Mouse (Mus musculus): ENCODE results near the gene Ankrd10. TPM values are rescaled to one million over a fixed set of nuclear protein-coding genes. Genes with fewer than 3 reads are reported as not detected.

Ankrd10 gene
- total and polyA plus RNA-seq, 2 experiments, result 12.3 to 13.5 TPM

DNA sequence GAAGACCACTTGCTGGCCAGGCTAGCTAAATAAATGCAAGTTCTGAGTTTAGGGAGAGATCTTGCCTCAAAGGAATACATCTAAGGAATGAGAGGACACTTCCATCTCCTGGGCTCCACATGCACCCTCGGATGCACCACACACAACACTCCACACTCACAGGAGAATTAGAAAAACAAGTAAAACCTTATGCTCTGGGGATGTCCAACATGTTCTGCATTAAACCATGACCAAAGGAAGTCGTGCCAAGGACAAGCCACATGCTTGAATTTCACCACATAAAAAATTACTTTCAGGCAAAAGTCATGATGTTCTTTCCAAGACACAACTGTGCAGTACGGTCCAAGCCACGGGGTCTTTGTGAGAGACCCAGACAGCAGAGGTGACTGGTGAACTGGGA is 43.7 kb downstream of the Ankrd10 start:
- H3K27me3 ChIP-seq (ENCODE audit: control insufficient read depth, insufficient read depth, low read length), result no peaks in the 10 kb centered on the region
- TF ChIP-seq POLR2A (IDR thresholded peaks at IDR 0.05; ENCODE audit: extremely low read depth, insufficient read depth, low read length) (no peak), CTCF (IDR thresholded peaks at IDR 0.05; ENCODE audit: low read depth, low read length) (no peak)
- no peak for DNase-seq (ENCODE audit: extremely low read depth, low read depth, low spot score)
- 82% methylated on average over 4 of the region's 4 CpGs for WGBS
- H3K27ac ChIP-seq (replicated peaks; ENCODE audit: insufficient read depth, low read depth, low read length), result no peak overlapping the region
- H3K9ac ChIP-seq (ENCODE audit: low read depth, low read length), result no peak overlapping the region
- H3K4me1 ChIP-seq (ENCODE audit: control insufficient read depth, insufficient read depth, low read length), result no peaks in the 10 kb centered on the region
- no peaks in the 10 kb centered on the region for H3K36me3 ChIP-seq (ENCODE audit: control insufficient read depth, insufficient read depth, low read length)
- H3K4me3 ChIP-seq (ENCODE audit: insufficient read depth, low read depth, low read length), result no peak overlapping the region
- no peaks in the 10 kb centered on the region for H3K79me2 ChIP-seq (ENCODE audit: control insufficient read depth, insufficient read depth, low read length)

DNA sequence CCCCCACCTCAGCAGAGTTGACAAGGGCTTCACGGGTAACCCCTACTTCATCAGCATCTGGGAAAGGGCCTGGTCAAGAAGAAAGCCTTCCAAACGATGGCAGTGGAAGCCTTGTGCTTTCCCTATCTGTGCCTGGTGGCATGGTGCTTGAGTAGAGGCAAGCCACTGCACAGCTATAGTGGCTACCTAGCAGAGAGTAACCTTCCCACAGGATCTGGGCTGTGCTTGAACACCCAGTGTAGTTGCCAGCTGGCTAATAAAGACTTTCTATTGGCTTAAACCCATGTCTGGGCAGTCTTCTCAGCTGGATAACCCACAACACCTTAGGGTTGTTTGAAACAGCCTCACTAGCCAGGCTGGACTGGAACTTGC is 49.2 kb downstream of the Ankrd10 start:
- no peaks in the 10 kb centered on the region for H3K79me2 ChIP-seq (ENCODE audit: control insufficient read depth, insufficient read depth, low read length)
- no peaks in the 10 kb centered on the region for H3K4me1 ChIP-seq (ENCODE audit: control insufficient read depth, insufficient read depth, low read length)
- H3K36me3 ChIP-seq (ENCODE audit: control insufficient read depth, insufficient read depth, low read length), result no peaks in the 10 kb centered on the region
- no peak overlapping the region for H3K27ac ChIP-seq (replicated peaks; ENCODE audit: insufficient read depth, low read depth, low read length)
- DNase-seq (ENCODE audit: extremely low read depth, low read depth, low spot score), result no peak
- H3K9ac ChIP-seq (ENCODE audit: low read depth, low read length), result no peak overlapping the region
- H3K27me3 ChIP-seq (ENCODE audit: control insufficient read depth, insufficient read depth, low read length), result no peaks in the 10 kb centered on the region
- 68% methylated on average over 2 of the region's 2 CpGs for WGBS
- TF ChIP-seq CTCF (IDR thresholded peaks at IDR 0.05; ENCODE audit: low read depth, low read length), result no peak
- no peak for TF ChIP-seq POLR2A (IDR thresholded peaks at IDR 0.05; ENCODE audit: extremely low read depth, insufficient read depth, low read length)
- no peak overlapping the region for H3K4me3 ChIP-seq (ENCODE audit: insufficient read depth, low read depth, low read length)

DNA sequence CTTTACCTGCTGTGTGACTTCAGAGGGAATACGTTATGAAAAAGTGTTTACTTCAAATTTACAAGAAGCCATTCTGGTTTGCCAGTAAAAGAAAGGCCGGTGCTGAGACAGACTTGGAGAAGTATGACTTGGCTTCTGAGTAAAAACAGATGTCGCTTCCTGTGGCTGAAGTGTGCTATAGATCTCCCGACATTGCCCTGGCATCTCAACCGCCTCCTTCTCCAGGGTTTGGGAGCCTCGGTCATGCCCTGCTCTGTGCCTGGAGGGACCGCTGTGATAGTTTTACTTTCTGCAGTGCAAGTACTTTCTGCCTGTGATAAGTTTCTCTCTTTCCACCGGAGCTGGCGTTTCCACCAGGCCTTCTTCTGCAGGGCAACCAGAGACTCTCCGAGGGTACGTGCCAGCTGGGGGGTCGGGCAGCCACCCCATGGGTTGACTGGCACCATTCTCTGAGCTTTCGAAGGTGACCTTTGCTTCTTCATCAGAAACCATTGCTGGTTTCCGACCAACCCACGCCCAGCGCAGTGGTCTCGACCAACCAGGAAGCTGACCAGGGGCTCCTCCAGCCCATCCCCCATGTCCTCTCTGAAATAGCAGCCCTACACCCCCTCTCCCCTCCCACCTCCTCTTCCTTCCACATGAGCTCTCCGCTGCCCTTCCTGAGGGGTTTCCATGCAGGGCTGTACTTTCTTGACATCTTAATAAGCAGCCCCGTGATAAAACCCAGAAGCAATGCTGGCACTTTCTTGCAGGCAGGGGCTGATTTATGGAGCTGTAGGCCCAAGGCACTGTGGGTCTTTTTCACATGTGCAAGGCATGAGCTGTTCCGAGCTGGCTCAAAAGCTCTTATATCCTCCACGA is 49.8 kb downstream of the Ankrd10 start:
- no peaks in the 10 kb centered on the region for H3K4me1 ChIP-seq (ENCODE audit: control insufficient read depth, insufficient read depth, low read length)
- DNase-seq (ENCODE audit: extremely low read depth, low read depth, low spot score), result no peak
- H3K9ac ChIP-seq (ENCODE audit: low read depth, low read length), result no peak overlapping the region
- no peak for TF ChIP-seq CTCF (IDR thresholded peaks at IDR 0.05; ENCODE audit: low read depth, low read length)
- TF ChIP-seq POLR2A (IDR thresholded peaks at IDR 0.05; ENCODE audit: extremely low read depth, insufficient read depth, low read length), result no peak
- no peaks in the 10 kb centered on the region for H3K36me3 ChIP-seq (ENCODE audit: control insufficient read depth, insufficient read depth, low read length)
- no peaks in the 10 kb centered on the region for H3K79me2 ChIP-seq (ENCODE audit: control insufficient read depth, insufficient read depth, low read length)
- H3K4me3 ChIP-seq (ENCODE audit: insufficient read depth, low read depth, low read length), result no peak overlapping the region
- H3K27me3 ChIP-seq (ENCODE audit: control insufficient read depth, insufficient read depth, low read length), result no peaks in the 10 kb centered on the region
- 83% methylated on average over 21 of the region's 21 CpGs for WGBS
- no peak overlapping the region for H3K27ac ChIP-seq (replicated peaks; ENCODE audit: insufficient read depth, low read depth, low read length)

DNA sequence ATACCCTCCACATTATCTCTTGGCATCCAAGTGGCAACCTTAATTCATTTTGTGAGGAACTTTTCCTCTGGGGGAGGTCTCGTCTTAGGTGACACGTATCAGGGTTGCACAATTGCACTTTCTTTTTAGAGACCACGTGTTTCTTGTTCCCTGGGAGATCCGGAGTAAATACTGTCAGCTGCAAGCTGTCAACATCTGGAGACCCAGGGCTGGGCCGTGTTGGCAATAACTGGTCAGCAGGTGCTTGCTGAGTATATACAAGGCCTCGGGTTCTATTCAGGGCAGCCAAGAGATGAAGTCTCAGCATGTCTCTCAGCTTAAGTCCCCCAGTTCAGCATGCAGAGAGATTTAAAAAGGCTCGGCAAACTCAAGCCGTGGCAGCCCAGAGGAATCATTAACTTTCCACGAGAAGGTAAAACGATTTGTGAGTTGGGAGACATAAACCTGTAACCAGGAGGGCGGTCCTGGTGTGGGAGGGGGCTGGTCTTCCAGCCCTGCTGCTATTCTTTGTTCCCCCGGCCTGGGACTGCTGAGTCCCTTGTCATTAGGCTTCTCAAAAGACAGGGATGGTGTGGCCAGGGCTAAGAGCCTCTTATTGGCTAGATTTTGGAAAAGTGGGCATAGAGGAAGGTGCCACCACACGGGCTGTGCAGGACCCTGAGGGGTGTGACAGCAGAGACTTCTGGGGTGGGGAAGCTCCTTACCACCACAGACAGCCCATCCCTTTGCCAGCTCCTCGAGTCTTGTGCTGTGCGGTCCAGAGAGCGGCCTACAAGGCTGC is 59.8 kb downstream of the Ankrd10 start:
- TF ChIP-seq POLR2A (IDR thresholded peaks at IDR 0.05; ENCODE audit: extremely low read depth, insufficient read depth, low read length) (no peak), CTCF (IDR thresholded peaks at IDR 0.05; ENCODE audit: low read depth, low read length) (no peak)
- Histone ChIP-seq H3K79me2 (ENCODE audit: control insufficient read depth, insufficient read depth, low read length) (no peaks in the 10 kb centered on the region), H3K27me3 (ENCODE audit: control insufficient read depth, insufficient read depth, low read length) (no peaks in the 10 kb centered on the region), H3K36me3 (ENCODE audit: control insufficient read depth, insufficient read depth, low read length) (no peaks in the 10 kb centered on the region), H3K9ac (ENCODE audit: low read depth, low read length) (no peak overlapping the region), H3K4me3 (ENCODE audit: insufficient read depth, low read depth, low read length) (no peak overlapping the region), H3K27ac (replicated peaks; ENCODE audit: insufficient read depth, low read depth, low read length) (no peak overlapping the region), H3K4me1 (ENCODE audit: control insufficient read depth, insufficient read depth, low read length) (peaks cover 2% of the 10 kb centered on the region; the same call in 1 of the 2 replicates)
- peak; percentile 17 for DNase-seq (ENCODE audit: extremely low read depth, low read depth, low spot score)
- 44% methylated on average over 16 of the region's 16 CpGs for WGBS

DNA sequence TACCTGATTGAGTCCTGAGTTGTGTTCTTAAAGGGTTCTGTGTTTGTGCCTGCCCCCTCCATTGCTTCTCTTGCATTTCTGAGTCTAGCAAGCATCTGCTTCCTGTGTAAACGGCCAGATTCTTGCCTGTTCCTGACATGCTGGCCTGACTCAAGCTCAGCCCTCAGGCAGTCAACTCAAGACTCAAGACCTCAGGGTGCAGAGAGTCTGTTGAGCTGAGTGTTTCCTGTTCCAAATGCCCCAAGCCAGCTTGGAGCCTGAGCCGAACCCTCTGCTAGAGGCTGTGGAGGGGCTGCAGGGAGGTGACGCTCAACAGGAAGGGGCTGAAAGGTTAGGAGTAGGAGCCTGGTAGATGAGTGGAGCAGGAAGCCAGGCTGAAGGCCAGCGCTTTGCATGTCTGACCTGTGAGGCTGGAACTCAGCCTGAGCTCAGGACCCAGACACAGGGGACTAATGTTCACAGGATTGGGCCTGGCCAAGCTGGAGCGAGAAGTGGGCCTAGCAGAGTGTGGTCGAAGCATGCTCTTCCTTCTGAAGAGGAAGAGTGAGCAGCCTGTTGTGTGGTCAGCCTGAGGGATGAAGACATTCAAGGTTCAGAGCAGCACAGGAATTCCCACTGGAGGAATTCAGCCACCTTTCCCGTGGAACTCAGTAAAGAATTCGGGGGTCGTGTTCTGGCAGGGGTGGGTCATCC is 60.5 kb downstream of the Ankrd10 start:
- no peaks in the 10 kb centered on the region for H3K27me3 ChIP-seq (ENCODE audit: control insufficient read depth, insufficient read depth, low read length)
- peaks cover 2% of the 10 kb centered on the region; the same call in 1 of the 2 replicates for H3K4me1 ChIP-seq (ENCODE audit: control insufficient read depth, insufficient read depth, low read length)
- no peak overlapping the region for H3K9ac ChIP-seq (ENCODE audit: low read depth, low read length)
- 73% methylated on average over 9 of the region's 9 CpGs for WGBS
- no peak for DNase-seq (ENCODE audit: extremely low read depth, low read depth, low spot score)
- no peaks in the 10 kb centered on the region for H3K36me3 ChIP-seq (ENCODE audit: control insufficient read depth, insufficient read depth, low read length)
- H3K79me2 ChIP-seq (ENCODE audit: control insufficient read depth, insufficient read depth, low read length), result no peaks in the 10 kb centered on the region
- no peak overlapping the region for H3K27ac ChIP-seq (replicated peaks; ENCODE audit: insufficient read depth, low read depth, low read length)
- TF ChIP-seq CTCF (IDR thresholded peaks at IDR 0.05; ENCODE audit: low read depth, low read length) (no peak), POLR2A (IDR thresholded peaks at IDR 0.05; ENCODE audit: extremely low read depth, insufficient read depth, low read length) (no peak)
- no peak overlapping the region for H3K4me3 ChIP-seq (ENCODE audit: insufficient read depth, low read depth, low read length)

Measured in liver, adult 2 months (tissue).